Mouse (Mus musculus): Measurements from ENCODE around the gene Rgcc. TPM values are rescaled to one million over a fixed set of nuclear protein-coding genes. Genes with fewer than 3 reads are reported as not detected.

Rgcc gene
- polyA plus RNA-seq, 1 experiment from 2014 or later = 16.1 TPM

GRCm38 (mm10) chr14:79269551-79269950, 31.9 kb downstream of the Rgcc start:
- no peak overlapping the region for H3K27ac ChIP-seq (replicated peaks)

GRCm38 (mm10) chr14:79267878-79268277, 33.6 kb downstream of the Rgcc start:
- no peaks in the 10 kb centered on the region for H3K36me3 ChIP-seq
- WGBS = 94% methylated on average over 10 of the region's 10 CpGs
- DNase-seq (ENCODE audit: low spot score) = no peak

More at GRCm38 (mm10) chr14:79269551-79269950, 31.9 kb downstream of the Rgcc start:
- DNase-seq (ENCODE audit: low spot score) = no peak
- Histone ChIP-seq H3K36me3 (no peaks in the 10 kb centered on the region), H3K4me3 (no peak overlapping the region), H3K9me3 (replicated peaks) (no peaks in the 10 kb centered on the region; the same call in 1 of the 2 replicates), H3K27me3 (ENCODE audit: low read depth, poor library complexity, severe bottlenecking) (no peaks in the 10 kb centered on the region), H3K4me1 (peaks cover 17% of the 10 kb centered on the region)
- WGBS = 83% methylated on average over 1 of the region's 1 CpGs

GRCm38 (mm10) chr14:79267382-79267781, 34.1 kb downstream of the Rgcc start:
- no peak for DNase-seq (ENCODE audit: low spot score)
- H3K9me3 ChIP-seq (replicated peaks) = no peaks in the 10 kb centered on the region; the same call in 1 of the 2 replicates
- H3K4me3 ChIP-seq = no peak overlapping the region
- H3K4me1 ChIP-seq = no peaks in the 10 kb centered on the region
- no peak overlapping the region for H3K27ac ChIP-seq (replicated peaks)
- WGBS = 58% methylated on average over 1 of the region's 1 CpGs
- H3K36me3 ChIP-seq = no peaks in the 10 kb centered on the region
- no peaks in the 10 kb centered on the region for H3K27me3 ChIP-seq (ENCODE audit: low read depth, poor library complexity, severe bottlenecking)

More at GRCm38 (mm10) chr14:79267878-79268277, 33.6 kb downstream of the Rgcc start:
- Histone ChIP-seq H3K27ac (replicated peaks) (no peak overlapping the region), H3K9me3 (replicated peaks) (no peaks in the 10 kb centered on the region; the same call in 1 of the 2 replicates), H3K27me3 (ENCODE audit: low read depth, poor library complexity, severe bottlenecking) (no peaks in the 10 kb centered on the region), H3K4me3 (no peak overlapping the region), H3K4me1 (peaks cover under 1% of the 10 kb centered on the region)

GRCm38 (mm10) chr14:79266408-79266807, 35.0 kb downstream of the Rgcc start:
- DNase-seq (ENCODE audit: low spot score) = no peak
- H3K27me3 ChIP-seq (ENCODE audit: low read depth, poor library complexity, severe bottlenecking) = no peaks in the 10 kb centered on the region
- H3K4me1 ChIP-seq = no peaks in the 10 kb centered on the region
- H3K36me3 ChIP-seq = no peaks in the 10 kb centered on the region
- H3K9me3 ChIP-seq (replicated peaks) = no peaks in the 10 kb centered on the region; the same call in 1 of the 2 replicates
- H3K4me3 ChIP-seq = no peak overlapping the region
- no peak overlapping the region for H3K27ac ChIP-seq (replicated peaks)

- no peaks in the 10 kb centered on the region for H3K36me3 ChIP-seq
- no peaks in the 10 kb centered on the region for H3K27me3 ChIP-seq (ENCODE audit: low read depth, poor library complexity, severe bottlenecking)
- no peak overlapping the region for H3K27ac ChIP-seq (replicated peaks)
- WGBS = 95% methylated on average over 6 of the region's 6 CpGs
- H3K4me3 ChIP-seq = no peak overlapping the region
- no peak for DNase-seq (ENCODE audit: low spot score)
- H3K9me3 ChIP-seq (replicated peaks) = no peaks in the 10 kb centered on the region; the same call in 1 of the 2 replicates
- no peaks in the 10 kb centered on the region for H3K4me1 ChIP-seq
Measured at GRCm38 (mm10) chr14:79265738-79266137, 35.7 kb downstream of the Rgcc start.

- no peak for DNase-seq (ENCODE audit: low spot score)
- Histone ChIP-seq H3K4me1 (no peaks in the 10 kb centered on the region), H3K27ac (replicated peaks) (no peak overlapping the region), H3K9me3 (replicated peaks) (no peaks in the 10 kb centered on the region), H3K36me3 (no peaks in the 10 kb centered on the region), H3K27me3 (ENCODE audit: low read depth, poor library complexity, severe bottlenecking) (no peaks in the 10 kb centered on the region), H3K4me3 (no peak overlapping the region)
- WGBS = 84% methylated on average over 3 of the region's 3 CpGs
Measured at GRCm38 (mm10) chr14:79263321-79263720, 38.1 kb downstream of the Rgcc start.

GRCm38 (mm10) chr14:79262677-79263076, 38.8 kb downstream of the Rgcc start:
- no peaks in the 10 kb centered on the region for H3K9me3 ChIP-seq (replicated peaks)
- no peaks in the 10 kb centered on the region for H3K36me3 ChIP-seq
- no peak overlapping the region for H3K27ac ChIP-seq (replicated peaks)
- H3K27me3 ChIP-seq (ENCODE audit: low read depth, poor library complexity, severe bottlenecking) = no peaks in the 10 kb centered on the region
- no peak overlapping the region for H3K4me3 ChIP-seq
- DNase-seq (ENCODE audit: low spot score) = no peak
- H3K4me1 ChIP-seq = no peaks in the 10 kb centered on the region
- WGBS = 87% methylated on average over 4 of the region's 4 CpGs

GRCm38 (mm10) chr14:79259062-79259779, 42.2 kb downstream of the Rgcc start:
- no peaks in the 10 kb centered on the region for H3K9me3 ChIP-seq (replicated peaks)
- H3K4me3 ChIP-seq = no peak overlapping the region
- H3K36me3 ChIP-seq = no peaks in the 10 kb centered on the region
- DNase-seq (ENCODE audit: low spot score) = no peak
- H3K27me3 ChIP-seq (ENCODE audit: low read depth, poor library complexity, severe bottlenecking) = no peaks in the 10 kb centered on the region
- no peak overlapping the region for H3K27ac ChIP-seq (replicated peaks)
- H3K4me1 ChIP-seq = no peaks in the 10 kb centered on the region
- WGBS = 87% methylated on average over 10 of the region's 10 CpGs

GRCm38 (mm10) chr14:79256656-79257055, 44.8 kb downstream of the Rgcc start:
- 85% methylated on average over 5 of the region's 5 CpGs for WGBS
- H3K4me1 ChIP-seq = 0 out of 2 replicates have a peak, but pooled peaks cover 1% of the 10 kb centered on the region
- no peak for DNase-seq (ENCODE audit: low spot score)
- no peaks in the 10 kb centered on the region for H3K27me3 ChIP-seq (ENCODE audit: low read depth, poor library complexity, severe bottlenecking)
- H3K9me3 ChIP-seq (replicated peaks) = no peaks in the 10 kb centered on the region
- H3K36me3 ChIP-seq = no peaks in the 10 kb centered on the region
- no peak overlapping the region for H3K4me3 ChIP-seq
- no peak overlapping the region for H3K27ac ChIP-seq (replicated peaks)

GRCm38 (mm10) chr14:79255786-79256185, 45.7 kb downstream of the Rgcc start:
- H3K36me3 ChIP-seq = no peaks in the 10 kb centered on the region
- DNase-seq (ENCODE audit: low spot score) = no peak
- H3K4me3 ChIP-seq = no peak overlapping the region
- H3K4me1 ChIP-seq = 0 out of 2 replicates have a peak, but pooled peaks cover 4% of the 10 kb centered on the region
- H3K27me3 ChIP-seq (ENCODE audit: low read depth, poor library complexity, severe bottlenecking) = no peaks in the 10 kb centered on the region
- no peak overlapping the region for H3K27ac ChIP-seq (replicated peaks)
- WGBS = 96% methylated on average over 2 of the region's 2 CpGs
- no peaks in the 10 kb centered on the region for H3K9me3 ChIP-seq (replicated peaks)

GRCm38 (mm10) chr14:79251727-79252285, 49.6 kb downstream of the Rgcc start:
- Histone ChIP-seq H3K9me3 (replicated peaks) (no peaks in the 10 kb centered on the region), H3K27me3 (ENCODE audit: low read depth, poor library complexity, severe bottlenecking) (no peaks in the 10 kb centered on the region), H3K36me3 (no peaks in the 10 kb centered on the region), H3K27ac (replicated peaks) (no peak overlapping the region), H3K4me3 (no peak overlapping the region), H3K4me1 (peaks cover 8% of the 10 kb centered on the region; the same call in 1 of the 2 replicates)
- WGBS = 78% methylated on average over 5 of the region's 5 CpGs
- no peak for DNase-seq (ENCODE audit: low spot score)

- Histone ChIP-seq H3K27me3 (ENCODE audit: low read depth, poor library complexity, severe bottlenecking) (no peaks in the 10 kb centered on the region), H3K4me3 (no peak overlapping the region), H3K9me3 (replicated peaks) (peaks cover 5% of the 10 kb centered on the region; the same call in 1 of the 2 replicates), H3K27ac (replicated peaks) (no peak overlapping the region), H3K36me3 (no peaks in the 10 kb centered on the region), H3K4me1 (peaks cover 10% of the 10 kb centered on the region)
- no peak for DNase-seq (ENCODE audit: low spot score)
- 56% methylated on average over 3 of the region's 3 CpGs for WGBS
Measured at GRCm38 (mm10) chr14:79244571-79244970, 56.9 kb downstream of the Rgcc start.

Measured in midbrain, embryonic 10.5 days (tissue).